Mouse (Mus musculus) R1 (cell line): Measurements from ENCODE around the gene Tgfb2.

Experiments
- DNase-seq: peaks from one replicate; pipeline ENCODE4 v3.0.0-alpha.2; 2018; ENCODE audit warnings: low read depth, low spot score

Gene Tgfb2

GRCm38 (mm10) chr1:186705915-186706248 is at the start of gene Tgfb2:
Tgfb2 (minus strand) TSS chr1:186705989.
- DNase-seq = peak; percentile 28

- no peak for DNase-seq
Measured at GRCm38 (mm10) chr1:186749675-186750283, 44.0 kb upstream of the Tgfb2 start.

GRCm38 (mm10) chr1:186748724-186749653 is 43.2 kb upstream of the Tgfb2 start, which contains the start of gene Rrp15:
Rrp15 (minus strand) TSS chr1:186749358.
- DNase-seq = peak; percentile 94

GRCm38 (mm10) chr1:186739828-186740227 is 34.0 kb upstream of the Tgfb2 start:
- DNase-seq = no peak

- no peak for DNase-seq
Measured at GRCm38 (mm10) chr1:186735537-186735936, 29.7 kb upstream of the Tgfb2 start.

DNA sequence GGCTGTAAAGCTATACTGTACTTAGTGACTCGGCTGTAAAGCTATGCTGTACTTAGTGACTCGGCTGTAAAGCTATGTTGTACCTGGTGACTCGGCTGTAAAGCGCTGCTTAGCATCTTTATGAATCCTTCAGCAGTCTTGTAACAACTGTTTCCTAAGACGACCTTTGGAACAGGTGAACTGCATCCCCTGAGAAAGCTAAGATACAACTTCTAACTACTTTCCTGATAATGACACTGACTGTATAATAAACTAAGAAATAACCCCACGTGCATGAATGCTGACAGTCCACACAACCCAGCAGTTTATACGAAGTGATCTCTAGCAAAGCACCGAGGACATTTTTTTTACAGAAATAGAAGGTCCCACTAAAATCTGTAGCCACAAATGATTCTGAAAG is 27.3 kb upstream of the Tgfb2 start:
- no peak for DNase-seq

GRCm38 (mm10) chr1:186728778-186729177 is 23.0 kb upstream of the Tgfb2 start:
- peak; percentile 87 for DNase-seq

- no peak for DNase-seq
Measured at GRCm38 (mm10) chr1:186726117-186726516, 20.3 kb upstream of the Tgfb2 start.

- no peak for DNase-seq
Measured at GRCm38 (mm10) chr1:186722299-186722698, 16.5 kb upstream of the Tgfb2 start.

DNA sequence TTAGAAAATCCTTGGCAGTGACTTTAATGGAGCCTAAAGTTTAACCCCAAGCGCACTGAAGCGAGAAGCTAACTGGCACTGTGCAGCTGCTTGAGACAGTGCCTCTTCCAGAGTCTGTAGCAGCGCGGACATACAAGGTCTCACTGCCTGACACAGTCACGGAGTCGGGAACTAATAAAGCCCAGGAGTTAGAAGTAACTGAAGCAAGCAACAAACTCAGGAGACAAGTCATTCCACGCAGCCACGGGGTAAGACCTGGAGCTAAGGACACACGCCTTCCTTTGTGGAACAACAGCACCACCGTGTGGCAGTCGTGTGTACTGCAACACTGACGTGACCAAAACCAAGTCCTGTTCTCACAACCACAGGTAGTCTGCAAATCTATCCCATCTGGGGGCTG is 16.1 kb upstream of the Tgfb2 start:
- peak; percentile 87 for DNase-seq

DNA sequence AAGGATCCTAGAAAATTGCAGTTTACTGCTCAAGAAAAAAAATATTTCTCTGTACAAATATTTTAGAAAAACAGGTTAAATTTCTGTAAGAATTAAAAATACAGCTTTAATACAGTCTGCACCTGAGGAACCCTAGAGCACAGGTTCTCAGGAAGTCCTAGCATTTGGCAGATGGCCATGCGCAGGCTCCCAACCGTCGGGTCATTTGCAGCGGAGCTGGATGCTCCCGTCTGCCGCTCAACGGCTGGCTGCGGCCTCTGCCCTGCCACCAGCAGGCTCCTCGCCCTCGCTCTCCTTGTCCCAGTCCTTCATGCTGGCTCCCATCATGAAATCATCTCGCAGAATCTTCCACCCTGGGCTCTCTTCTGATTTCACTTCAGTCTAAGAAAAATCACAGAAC is 15.4 kb upstream of the Tgfb2 start:
- DNase-seq = no peak

DNA sequence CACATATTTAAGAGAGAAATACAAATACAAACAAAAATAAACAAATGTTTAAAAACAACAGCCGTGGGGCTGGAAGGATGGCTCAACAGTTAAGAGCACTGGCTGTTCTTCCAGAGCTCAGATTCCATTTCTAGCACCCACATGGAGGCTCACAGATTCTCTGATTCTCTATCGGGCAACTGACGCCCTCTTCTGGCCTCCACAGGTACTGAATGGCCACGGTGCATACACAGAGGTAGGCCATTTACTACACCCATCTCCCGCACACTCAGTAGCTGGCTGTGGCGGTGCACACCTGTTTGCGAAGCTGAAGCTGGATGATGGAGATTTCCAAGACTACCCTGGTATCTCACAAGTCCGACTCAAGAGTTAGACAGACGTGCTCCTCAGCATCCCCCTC is 13.9 kb upstream of the Tgfb2 start:
- DNase-seq = peak; percentile 73

- no peak for DNase-seq
Measured at GRCm38 (mm10) chr1:186718881-186719280, 13.1 kb upstream of the Tgfb2 start.

DNA sequence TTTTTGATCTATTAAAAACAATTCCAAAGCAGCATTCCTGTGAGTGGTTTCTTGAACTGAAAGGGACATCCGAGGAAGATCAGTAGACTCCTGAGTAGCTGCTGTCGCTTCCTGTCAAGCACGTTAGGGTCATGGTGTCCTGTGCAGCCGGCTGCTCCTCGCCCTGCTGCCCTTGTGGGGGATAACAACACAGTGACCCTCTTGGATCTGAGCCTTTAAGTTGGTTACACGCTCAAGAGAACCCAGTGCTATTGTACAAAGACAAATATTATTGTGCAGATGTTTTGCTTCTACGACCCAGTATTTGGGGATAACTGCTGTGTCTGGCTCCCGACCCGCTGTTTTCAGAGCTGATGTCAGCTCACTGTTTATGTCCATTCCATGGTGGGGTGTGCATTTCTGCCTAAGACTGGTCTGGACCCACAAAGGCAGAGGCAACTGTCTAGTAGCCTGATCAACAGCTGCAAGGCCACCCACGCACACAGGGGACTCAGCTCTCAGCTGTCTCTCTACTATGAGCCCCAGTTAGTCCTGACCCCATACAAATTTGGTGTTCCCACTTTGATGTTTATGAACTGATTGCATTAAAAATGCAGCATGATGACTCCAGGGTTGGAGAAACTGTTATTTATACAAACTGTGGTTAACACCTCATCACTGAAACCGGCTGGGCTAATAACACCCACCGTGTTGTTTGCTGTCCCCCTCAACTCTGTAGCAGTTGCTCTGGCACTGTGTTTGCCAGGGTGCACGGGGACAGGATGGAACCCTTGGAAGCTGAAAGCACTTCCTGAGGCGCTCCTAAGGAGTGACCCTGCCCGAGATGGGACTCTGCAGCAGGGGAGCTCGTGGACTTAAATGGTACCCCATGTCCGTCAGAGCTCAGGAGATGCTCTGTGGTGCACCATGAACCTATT is 9.4 kb upstream of the Tgfb2 start:
- DNase-seq = no peak

- no peak for DNase-seq
Measured at GRCm38 (mm10) chr1:186714215-186714614, 8.4 kb upstream of the Tgfb2 start.

DNA sequence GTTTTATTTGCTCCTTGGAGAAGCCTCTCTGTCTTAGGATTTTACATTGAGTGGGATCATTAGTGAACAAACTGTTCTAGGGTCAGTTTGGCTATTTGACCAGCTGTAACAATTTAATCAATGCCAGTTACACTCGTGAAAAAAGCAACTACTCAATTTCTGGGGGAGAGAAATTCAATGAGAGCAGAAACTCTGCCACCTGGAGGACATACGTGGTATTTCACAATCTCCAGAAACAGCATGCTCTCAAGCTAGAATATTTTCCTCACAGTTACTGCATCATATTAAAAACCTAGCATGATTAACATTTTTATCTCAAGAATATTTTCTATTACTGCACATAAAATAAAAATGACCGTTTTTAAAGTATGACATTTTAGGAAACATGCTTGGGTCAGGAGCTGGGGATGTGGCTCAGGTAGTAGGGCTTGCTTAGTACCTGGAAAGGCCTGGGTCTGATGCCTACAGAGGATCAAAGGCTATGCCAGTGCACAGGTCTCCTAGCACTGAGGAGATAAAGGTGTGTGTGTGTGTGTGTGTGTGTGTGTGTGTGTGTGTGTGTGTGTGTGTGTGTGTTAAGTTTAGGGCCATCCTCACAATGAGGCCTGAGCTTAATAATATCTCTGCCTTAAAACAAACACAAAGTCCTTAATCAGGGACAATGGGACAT is 7.1 kb upstream of the Tgfb2 start:
- peak; percentile 39 for DNase-seq

DNA sequence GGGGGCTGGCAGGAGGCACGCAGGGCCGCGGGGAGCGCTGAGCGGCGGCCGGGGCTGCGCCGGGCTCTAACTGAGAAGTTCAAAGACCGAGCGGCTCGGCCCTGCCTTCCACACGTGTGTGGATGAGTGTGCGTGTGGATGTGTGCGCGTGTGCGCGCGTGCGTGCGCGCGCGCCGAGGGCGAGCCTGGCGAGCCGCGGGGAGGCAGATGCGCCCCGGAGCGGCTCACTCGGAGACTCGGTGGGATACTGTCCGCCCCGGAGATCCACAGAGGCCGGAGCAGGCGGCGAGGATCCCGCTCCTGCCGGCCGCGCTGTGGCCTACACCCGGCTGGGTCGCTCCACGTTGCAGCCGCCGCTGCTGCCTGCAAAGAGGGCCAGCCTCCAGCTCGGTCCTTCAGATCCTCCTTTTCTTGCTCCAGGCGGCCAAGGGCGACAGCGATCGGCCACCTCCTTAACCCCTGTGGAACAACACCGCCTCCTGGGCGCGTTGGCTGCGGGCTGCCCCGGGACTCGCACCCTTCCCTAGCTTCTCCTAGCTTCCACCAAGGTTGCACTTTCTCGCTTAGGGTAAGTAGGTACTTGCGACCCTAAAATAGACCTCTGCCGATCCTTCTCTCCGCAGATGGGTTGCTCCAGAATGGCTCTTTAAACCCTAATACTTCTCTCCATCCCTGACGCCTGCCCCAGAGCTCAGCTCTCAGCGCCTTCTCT is 430 bp downstream of the Tgfb2 start:
- peak; percentile 62 for DNase-seq

DNA sequence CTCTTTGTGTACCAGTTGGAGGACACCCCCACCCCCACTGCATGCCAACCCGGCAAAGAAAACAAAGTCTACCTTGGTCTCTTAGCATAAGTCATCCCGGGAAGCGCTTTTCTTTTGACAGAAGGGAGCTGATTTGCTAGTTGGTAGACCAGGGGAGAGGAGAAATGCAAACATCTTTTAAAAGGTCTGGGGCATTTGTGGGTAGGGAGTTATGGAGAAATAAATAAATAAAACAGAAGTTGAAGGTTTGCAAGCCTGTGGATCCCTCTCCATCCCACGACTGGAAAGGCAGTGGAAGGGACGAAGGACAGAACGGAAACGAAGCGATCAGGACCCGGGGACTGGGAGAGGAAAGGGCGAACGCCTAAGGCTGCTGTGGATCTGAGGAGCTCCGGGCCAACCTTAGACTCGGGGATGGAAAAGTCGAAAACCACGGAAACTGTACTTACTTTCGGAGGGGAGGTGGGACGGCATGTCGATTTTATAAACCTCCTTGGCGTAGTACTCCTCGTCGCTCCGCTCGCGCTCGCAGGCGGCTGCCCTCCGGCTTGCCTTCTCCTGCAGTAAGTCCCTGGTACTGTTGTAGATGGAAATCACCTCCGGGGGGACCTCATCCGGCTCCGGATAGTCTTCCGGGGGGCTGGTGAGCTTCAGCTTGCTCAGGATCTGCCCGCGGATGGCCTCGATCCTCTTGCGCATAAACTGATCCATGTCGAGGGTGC is 1.6 kb downstream of the Tgfb2 start:
- peak; percentile 27 for DNase-seq

GRCm38 (mm10) chr1:186703256-186703979 is 2.4 kb downstream of the Tgfb2 start:
- no peak for DNase-seq
